Mouse (Mus musculus) thymus, postnatal 25 days (tissue): ENCODE results near the gene Tob1.

ENCODE experiments used
- DNase-seq: peaks from one replicate; pipeline ENCODE4 v3.0.0; 2022

Gene Tob1

DNA sequence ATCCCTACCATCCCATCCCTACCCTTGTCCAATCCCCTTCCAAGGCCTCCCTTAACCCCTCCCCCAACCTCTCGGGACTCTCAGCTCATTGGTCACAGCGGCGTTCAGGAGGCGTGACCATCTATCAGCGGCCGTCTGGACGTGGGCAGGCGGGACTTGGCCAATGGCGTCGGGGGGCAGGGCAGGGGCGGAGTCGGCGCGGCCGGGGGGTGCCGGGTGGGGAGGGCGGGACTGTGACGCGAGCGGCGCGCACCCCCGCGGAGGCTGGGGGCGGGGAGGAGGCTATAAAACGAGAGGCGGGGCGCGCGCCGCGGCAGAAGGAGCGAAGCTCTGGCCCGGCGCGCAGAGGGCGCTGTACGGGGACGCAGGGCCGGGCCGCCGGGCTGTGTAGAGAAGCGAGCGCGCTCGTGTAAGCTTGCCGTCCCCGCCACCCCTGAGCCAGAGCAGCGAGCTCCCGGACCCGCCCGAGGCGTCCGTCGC lies at the start of gene Tob1:
TSS of gene Tob1 (plus strand) at position 331 of the 480 bp plus-strand sequence.
- peak; percentile 97 for DNase-seq

DNA sequence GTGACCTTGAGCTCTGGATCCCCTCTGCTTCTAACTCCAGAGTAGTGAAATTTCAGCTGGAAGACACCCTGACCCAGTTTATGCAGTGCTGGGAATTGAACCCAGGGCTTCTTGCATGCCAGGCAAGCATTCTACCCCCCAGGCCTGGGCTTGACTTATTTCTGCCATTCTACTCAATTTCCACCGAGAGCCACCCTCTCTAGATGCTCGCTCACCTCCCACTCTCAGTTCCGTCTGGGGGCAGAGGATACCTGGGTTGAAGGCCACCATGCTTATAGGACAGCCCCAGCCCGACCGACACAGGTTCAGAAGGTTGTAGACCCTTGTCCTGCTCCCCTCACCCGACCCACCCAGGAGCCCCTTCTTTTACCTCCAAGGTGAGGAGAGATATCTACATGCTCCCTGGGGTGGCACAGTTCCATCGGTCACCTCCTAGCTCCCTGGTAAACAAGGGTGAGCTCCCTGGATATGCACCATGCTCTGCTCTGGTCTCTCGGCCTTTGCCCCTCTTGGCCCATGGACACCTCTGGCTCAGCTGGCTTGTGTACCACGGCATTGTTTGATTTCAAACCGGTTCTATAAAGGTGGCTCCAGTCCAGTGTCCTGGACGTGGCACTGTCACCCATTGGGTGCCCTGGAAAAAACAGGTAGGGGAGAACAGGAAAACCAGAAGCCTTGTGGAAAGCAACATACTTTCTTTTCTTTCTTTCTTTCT lies 49.2 kb upstream of the Tob1 start:
- no peak for DNase-seq

DNA sequence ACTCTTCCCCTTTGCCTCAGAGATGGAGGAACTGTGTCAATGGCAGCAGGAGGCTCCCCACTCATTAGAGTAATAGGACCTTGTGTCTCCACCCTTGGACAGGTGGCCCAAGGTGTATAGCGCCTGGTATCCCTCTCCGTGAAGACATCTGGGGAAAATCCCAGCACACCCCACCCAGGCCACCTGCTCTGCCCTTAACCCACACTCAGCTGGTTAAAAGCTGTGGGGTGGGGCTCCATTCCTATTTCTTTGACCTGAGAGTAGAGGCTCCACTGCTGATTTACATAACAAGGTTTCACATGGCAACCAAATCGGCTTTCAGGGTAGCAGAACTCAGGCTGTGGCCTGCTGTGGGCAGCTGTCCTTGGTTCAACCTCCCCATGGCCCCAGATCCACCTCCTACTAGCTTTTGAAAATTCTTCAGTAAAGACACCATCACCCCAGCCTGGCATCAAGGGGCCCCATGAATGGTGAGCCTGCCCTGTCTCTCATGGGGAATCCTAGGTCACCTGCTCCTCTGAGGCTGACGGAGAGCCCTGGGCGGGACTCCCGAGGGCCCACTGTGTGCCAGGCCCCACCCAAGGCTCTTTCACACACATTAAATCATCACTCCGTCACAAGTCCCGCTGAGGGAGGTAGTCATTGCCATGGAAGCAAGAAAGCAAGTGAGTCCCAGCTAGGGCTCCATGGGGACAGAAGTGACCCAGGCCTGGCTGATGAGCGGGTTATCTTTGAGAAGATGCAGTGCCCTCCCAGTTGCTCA lies 48.1 kb upstream of the Tob1 start:
- no peak for DNase-seq

DNA sequence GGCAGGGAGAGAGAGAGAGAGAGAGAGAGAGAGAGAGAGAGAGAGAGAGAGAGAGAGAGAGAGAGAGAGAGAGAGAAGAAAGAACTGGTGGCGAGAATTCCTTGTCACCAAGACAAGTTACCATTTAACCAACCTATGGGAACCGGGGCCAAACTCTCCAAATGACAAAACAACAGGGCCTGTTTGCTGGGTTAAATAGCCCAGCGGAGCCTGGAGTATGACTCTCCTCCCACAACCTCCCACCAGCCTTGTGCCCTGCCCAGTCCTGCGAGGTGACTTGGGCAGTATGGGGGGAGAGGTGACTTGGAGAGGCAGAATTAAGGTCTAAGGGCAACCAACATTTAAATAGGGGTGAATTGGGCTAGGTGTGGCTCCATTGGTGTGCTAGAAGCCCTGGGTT lies 45.5 kb upstream of the Tob1 start:
- DNase-seq: no peak

DNA sequence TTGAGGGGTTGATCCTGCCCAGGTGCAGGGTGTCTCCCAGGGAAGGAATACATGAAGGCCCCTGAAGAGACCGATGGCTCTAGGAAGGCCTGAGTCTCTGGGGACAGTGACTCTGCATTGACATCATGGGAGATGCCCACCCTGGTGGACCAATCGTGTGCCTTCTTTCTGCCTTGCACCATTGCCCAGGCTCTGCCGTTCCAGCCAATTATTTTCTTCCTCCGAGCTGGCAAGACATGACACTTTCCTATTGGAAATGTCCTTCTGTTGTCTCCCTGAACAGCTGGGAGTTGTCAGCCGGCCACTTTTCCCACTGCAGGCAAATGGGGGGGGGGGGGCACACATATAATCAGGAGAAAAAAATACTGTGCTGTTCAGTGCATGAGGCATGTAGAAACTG lies 43.0 kb upstream of the Tob1 start:
- DNase-seq: no peak

DNA sequence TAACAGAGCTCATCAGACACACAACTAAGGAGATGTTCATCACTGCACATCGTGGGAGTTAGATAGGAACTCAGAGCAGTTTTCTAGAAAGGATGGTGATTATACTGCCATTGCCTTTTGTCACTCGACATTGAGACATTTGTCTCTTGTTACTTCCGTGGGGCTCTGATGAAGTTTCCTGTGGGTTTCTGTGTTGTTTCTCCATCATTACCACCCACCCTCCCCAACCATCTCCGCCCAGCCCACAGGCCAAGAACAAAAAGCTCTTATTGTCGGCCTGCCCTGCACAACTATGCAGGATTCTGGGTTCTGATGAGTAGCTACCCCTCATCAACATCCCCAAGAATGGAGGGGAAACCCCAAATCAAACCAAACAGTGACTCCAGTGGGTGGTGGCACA lies 41.7 kb upstream of the Tob1 start:
- no peak for DNase-seq

DNA sequence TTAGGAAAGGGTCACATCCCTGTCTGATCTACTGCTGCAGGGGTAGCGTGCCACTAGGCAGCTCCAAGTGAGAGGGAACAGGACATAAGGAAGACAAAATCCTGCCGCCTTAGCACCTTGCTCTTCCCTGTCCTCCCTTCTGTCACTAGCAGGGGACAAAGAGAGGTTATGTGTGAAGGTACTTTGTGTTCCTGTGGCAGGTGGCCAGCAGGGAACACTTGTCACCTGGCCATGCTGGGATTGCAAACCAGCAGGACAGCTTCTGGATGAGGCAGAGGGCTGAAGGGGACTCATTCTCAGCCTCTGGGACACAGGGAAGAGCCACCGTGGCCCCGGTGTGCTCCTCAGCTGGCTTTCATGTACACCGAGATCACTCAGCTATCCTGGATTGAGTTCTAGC lies 39.6 kb upstream of the Tob1 start:
- no peak for DNase-seq

DNA sequence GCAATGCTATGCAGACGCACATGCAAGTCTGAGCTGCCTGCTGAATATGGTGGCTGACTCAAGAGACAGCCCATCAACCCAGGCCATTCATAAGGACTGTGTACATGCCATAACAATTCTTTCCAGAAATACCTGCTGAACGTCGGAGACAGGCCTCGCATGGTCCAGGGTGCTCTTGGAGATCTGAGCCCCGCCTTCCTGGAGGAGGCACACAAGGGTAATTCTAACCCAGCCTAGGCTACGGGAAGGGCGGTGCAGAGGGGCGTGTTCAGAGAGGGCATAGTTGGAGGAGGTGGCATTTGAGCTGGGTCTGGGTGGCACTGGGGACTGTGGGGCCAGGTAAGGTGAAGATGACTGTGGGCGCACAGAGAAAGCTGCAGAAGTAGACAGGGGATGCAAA lies 39.1 kb upstream of the Tob1 start:
- no peak for DNase-seq

DNA sequence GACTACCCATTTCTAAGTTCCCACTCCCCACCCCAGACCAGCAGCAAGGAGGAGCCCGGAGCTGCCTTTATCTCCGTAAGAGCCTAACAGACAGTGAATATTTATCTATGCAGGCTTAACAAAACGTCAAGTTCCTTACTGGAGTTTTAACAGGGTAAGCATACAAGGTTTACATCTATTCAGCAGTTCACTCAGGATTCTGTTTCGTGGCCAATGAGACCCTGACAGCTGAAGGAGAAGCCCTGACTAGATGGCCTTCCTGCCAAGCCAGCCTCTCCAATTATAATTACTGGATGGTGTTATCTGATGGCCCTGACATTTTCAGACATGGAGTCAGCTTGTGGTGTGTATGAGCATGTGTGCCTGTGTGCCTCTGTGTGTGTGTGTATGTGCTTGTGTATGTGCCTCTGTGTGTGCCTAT lies 37.5 kb upstream of the Tob1 start:
- no peak for DNase-seq

DNA sequence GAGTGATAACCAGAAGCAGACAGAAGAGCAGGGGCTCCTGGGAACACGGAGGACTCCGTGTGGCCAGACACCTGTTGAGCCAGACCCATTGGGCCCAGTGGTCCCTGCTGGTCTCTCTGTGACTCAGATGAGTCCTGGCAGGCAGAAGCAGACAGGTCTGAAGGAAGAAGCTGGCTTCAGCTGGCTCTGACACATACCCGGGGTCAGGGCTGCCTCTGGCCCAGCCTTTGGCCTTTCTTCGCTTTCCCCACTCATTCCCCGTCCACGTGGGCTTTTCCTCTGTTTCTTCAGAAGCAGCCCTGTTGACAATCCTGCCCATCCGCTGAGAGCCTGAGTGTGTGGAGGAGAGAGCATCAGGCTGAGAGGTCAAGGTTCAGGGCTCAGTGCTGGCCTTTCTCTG lies 36.0 kb upstream of the Tob1 start:
- no peak for DNase-seq

DNA sequence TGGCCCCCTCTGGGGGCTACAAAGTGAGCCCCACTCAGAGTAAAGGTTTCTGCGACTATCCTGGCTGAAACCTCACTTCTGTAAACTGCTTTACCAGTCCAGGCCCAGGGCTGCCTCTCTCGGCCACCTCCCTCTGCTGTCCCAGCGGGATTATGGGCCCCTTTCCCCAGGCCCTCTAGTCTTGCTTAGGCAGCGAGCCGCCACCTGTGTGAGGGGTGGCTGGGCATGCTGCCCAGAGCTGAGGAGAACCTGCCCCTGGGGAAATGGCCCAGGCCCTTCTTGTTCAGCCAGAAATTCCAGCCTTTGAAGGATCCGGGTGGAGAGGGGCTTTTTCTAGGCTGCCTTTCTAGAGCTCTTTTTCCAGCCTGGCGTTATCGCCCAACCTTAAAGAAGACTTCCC lies 35.6 kb upstream of the Tob1 start:
- DNase-seq: no peak

DNA sequence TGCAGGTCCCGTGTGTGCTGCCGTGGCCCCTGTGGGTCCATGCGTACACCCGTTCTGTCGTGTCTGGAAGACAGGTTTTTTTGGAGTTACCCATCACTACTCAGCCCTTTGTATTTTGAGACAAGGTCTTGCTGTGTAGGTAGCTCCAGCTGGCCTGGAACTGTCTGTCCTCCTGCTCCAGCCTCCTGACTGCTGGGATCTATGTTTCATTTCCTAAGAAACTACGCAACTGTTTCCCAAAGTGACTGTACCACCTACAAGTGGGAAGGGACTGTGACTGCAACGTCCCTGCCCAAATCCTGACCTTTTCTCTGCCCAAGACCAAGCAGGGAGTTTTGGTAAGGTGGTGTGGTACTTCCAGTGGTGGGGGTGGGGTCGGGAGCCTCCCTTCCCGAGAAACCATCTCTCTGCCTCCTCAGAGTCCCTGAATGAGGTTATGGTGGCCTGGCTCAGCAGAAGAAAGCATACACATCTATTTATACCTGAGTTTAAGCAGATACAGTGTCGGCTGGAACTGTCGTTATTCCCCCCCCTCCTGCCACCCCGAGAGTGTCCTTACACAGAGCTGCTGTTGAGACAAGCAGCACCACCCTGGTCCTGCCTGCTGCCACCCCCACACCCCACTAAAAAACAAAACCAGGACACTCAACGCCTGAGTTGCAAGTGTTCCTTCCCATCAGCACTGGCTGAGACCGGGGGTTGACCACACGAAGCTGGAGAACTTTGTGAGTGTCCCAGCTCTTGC lies 33.2 kb upstream of the Tob1 start:
- DNase-seq: no peak

DNA sequence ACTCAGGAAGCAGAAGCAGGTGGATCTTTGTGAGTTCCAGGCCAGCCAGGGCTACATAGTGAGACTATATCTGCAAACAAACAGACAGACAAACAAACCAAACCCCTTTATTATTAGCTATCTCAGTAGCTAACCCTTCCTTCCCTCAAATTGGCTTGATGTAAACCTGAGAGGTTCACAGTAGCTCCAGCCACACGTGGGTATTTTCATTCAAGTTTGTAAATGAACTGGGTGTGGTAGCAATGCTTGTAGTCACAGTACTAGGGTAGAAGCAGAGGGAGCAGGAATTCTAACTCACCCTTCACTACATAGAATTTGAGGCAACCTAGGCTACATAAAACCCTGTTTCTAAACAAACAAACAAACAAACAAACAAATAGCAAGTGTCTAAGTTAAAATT lies 31.5 kb upstream of the Tob1 start:
- DNase-seq: no peak

DNA sequence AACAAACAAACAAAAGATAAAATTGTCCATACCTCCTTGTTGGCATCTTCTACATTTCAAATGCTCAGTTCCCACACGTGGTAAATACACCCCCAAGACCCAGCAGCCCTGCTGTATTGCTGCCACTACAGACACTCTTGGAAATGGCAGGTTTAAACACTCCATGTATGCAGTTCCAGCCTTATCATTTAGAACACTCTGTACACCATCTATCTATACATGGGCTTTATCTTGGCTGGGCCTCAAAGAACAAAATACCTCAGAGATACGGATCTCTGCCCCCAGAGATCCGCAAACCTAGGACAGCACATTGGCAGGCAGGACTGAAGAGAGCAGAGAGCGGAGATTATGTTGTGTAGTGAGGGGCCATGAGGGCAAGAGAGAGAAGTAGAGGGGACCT lies 31.1 kb upstream of the Tob1 start:
- no peak for DNase-seq

DNA sequence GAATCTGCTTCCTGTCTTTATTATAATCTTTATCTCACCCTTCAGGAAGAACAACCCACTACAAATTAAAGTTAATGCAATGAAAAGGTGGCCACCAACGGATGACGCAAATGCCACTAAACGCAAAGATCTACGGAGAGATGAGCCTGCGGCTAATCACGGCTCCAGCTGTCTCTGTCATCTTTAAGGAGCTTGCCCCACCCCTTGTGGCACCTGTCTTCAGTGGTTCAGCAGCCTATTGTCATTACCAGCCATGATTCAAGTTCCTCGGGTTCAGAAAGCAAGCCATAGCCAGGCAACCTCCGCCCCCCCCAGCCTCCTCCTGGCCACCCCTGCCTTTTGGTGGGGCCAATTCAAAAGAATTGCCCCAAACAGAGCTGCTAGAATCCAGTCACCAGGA lies 29.6 kb upstream of the Tob1 start:
- no peak for DNase-seq

DNA sequence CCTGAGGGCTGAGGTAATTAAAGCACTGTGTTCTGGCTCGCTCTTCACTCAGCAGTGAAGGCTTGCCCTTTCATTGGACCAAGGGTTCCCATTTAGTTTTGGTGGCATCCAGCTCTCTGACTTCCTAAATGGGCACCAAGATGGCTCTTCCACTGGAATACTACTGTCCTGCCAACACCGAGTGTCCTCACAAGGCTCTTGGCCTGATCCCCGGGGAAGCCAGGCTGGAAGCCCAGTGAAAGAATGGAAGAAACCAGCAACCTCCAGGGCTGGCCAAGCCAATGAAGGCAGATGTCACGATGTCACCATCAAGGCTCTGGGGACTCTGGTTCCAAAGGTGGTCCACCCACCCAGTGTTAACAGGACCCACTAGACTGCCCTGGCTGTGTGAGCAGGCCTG lies 28.5 kb upstream of the Tob1 start:
- DNase-seq: no peak

DNA sequence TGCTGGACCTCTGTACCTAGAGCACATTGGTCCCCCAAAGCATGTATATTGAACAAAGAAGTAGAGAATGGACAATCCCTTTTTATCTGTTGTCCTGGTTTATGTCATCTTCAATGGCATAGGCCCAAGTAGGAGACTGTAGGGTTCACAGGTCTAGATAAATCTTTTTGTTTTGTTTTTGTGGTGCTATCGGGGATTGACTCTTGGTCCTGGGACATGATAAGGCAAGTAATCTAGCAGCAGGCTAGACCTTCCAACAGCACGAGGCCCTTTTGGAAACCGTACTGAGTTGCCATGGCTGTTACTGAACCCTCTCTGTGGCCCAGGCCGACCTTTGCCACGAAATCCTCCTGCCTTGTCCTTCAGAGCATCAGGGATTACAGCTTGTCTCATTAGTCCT lies 28.1 kb upstream of the Tob1 start:
- DNase-seq: no peak

DNA sequence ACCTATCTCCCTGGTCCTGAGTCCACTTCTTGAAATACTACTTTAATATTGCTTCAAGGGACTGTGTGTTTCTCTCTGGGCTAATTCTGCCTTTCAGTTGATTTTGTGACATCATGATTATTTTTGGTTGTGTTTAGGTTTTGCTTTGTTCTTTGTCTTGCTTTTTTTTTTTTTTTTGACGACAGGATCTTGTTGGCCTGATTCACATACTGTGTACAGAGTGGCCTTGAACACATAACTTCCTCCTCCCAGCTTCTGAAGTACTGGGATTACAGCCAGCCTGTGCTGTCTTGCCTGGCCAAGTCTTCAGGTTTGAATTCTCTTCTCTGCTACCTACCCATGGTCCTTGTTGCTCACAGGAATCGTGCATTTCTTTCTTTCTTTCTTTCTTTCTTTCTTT lies 27.6 kb upstream of the Tob1 start:
- DNase-seq: no peak

DNA sequence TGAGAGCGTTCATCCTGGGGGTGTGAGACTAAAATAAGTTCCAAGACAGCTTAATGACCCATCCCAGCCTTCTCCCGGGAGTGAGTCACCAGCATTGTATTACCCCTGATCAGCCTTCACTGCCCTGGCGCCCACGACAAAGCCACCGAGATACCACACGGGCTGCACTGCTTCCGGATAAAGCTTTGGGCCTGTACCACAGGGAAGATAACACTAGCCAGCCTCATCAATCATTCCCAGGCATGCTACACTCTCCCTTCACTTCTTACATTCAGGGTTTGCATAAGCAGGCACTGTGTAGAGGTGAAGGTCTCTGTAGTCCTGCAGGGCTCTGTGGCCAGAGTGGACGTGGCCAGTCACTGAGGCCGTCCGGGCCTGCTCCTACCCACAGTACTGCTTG lies 21.7 kb upstream of the Tob1 start:
- no peak for DNase-seq

DNA sequence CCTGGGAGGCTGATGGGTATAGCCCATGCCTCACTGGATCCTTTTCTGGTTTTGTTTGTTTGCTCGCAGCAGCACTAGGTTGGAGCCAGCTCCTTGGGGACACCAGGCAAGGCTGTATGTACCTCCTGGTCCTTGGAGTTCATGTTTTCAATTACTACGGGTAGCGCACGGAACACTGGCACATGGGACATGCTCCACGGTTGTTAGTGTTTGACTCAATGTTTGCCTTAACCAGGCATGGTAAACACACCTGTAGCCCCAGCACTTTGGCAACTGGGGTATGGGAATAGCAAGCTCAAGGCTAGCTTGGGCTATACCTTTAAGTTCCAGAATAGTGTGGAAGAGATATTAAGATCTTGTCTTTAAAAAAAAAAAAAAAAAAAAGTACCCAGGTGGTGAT lies 20.6 kb upstream of the Tob1 start:
- no peak for DNase-seq

DNA sequence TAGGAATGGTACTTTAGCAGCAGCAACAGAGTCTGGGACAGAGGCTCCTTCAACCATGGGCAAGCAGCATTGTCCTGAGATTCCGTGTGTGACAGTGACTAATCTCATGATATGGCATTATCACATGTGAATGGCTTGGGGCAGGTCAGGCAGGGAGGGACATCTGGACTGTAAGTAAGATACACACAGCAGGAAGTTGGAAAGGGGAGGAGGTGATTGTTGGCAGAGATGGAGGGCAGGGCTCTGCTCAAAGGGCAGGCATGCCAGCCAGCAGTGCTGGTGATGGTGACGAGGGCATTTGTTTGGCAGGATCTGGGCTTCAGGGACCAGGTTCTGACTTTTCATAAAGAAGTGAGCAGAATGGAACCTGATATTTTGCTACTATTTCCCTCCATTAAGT lies 18.1 kb upstream of the Tob1 start:
- DNase-seq: no peak

DNA sequence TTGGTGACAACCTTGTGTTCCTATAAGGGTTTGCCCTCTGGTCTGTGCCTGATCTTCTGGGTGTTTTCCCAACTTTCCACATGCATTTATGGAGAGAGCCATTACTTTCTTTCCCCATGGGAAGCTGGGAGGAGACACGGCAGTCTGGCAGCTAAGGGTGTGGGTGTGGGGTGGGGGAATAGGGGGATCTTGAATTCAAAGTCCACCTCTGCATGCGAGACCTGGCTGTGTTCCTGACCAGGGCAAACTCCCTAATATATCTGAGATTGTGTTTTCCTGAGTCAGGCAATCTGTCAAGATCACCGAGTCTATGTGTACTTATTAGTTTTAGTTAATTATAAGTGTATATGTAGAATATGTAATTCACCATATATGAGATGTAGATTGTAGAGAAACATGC lies 14.9 kb upstream of the Tob1 start:
- DNase-seq: no peak

DNA sequence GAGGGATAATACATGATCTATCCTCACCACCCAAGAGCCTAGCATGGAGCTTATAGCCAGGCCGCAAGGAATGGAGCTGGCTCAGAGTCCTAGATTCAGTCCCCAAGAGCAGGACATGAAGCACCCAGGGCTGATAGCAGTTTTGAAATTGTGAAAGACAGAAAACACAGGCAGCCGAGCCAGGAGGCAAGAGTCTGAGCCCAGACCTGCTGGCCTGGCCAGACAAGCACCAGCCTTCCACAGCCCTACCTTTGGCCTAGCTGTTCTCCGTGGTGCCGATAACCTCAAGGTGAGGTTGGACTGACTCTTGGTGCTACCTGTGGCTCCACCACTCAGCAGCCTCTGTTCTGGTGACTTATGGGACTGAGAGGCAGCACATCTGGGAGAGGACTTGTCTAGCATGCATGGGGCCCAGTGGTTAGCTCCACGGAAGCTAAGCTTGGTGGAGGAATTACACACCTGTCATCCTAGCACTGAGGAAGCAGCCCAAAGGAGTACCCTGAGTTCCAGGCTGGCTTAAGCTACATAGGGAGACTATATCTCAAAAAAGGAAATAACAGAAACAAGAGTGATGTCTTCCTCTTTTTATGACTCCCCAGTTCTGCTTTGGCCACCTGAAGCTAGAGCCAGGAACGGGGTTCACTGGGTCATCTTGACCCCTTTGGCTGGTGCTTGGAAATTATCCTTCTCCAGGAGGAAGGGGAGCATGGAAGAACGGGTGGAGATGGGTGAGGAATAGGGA lies 12.7 kb upstream of the Tob1 start:
- DNase-seq: no peak
